In the genomic region with DNA sequence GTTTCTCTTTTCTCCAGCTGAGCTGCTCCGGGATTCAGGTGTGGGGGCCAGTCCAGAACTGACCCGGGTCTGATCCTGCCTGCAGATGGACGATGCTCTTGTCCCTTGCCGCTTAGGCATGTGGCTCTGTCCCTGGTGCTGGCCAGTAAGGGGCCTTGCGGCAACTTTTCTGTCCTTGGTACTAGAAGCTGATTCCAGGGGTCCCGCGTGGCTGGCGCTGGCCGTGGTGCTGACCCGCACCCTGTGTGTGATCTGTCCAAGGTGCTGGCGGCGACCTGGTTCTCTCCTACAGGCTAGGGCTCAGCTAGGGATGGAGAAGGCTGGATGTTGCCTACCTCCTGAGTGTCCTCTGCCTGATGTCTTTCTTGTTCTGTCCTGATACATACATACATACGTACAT, we compare ENCODE assay signal across 8 mouse cellular contexts. TPM values are rescaled to one million over a fixed set of nuclear protein-coding genes. Genes with fewer than 3 reads are reported as not detected.
DNase-seq lines count a peak whose midpoint lies in the region; ATAC-seq and TF ChIP-seq lines count a peak whose summit lies in the region.

No protein-coding gene starts in this region.

- TF ChIP-seq EP300 in heart, postnatal 0 days (IDR thresholded peaks at IDR 0.05; ENCODE audit: low read depth) = peak; percentile 25; the same call in 1 of the 2 replicates

- H3K4me3 ChIP-seq in hindbrain, postnatal 0 days (ENCODE audit: low read length) = no peak overlapping the region
- no peak overlapping the region for H3K4me3 ChIP-seq in hindbrain, embryonic 13.5 days
- no peak overlapping the region for H3K4me3 ChIP-seq in heart, postnatal 0 days (ENCODE audit: low read depth, low read length)

- H3K4me2 ChIP-seq in hindbrain, postnatal 0 days (ENCODE audit: low read depth, low read length) = no peak overlapping the region
- no peak overlapping the region for H3K4me2 ChIP-seq in hindbrain, embryonic 13.5 days
- H3K4me2 ChIP-seq in heart, postnatal 0 days (ENCODE audit: low read depth, low read length) = no peak overlapping the region

- ATAC-seq in hindbrain, postnatal 0 days = no peak
- no peak for ATAC-seq in hindbrain, embryonic 13.5 days (ENCODE audit: low FRiP score)
- peak; percentile 58 for ATAC-seq in heart, postnatal 0 days (ENCODE audit: insufficient read depth, low read depth)
- ATAC-seq in megakaryocyte progenitor cell, adult 5-6 weeks (replicated peaks; ENCODE audit: poor library complexity) = peak; percentile 73

- no peak overlapping the region for H3K9ac ChIP-seq in hindbrain, postnatal 0 days (replicated peaks; ENCODE audit: low read length)
- no peak overlapping the region for H3K9ac ChIP-seq in hindbrain, embryonic 13.5 days
- no peak overlapping the region for H3K9ac ChIP-seq in heart, postnatal 0 days (replicated peaks; ENCODE audit: low read depth, low read length)

- 36% methylated on average over 13 of the region's 13 CpGs for WGBS in hindbrain, postnatal 0 days
- WGBS in hindbrain, embryonic 13.5 days = 36% methylated on average over 13 of the region's 13 CpGs
- WGBS in heart, postnatal 0 days = 19% methylated on average over 13 of the region's 13 CpGs

- no peaks in the 10 kb centered on the region for H3K4me1 ChIP-seq in hindbrain, postnatal 0 days (ENCODE audit: insufficient read depth, low read length)
- no peaks in the 10 kb centered on the region for H3K4me1 ChIP-seq in hindbrain, embryonic 13.5 days (replicated peaks)
- H3K4me1 ChIP-seq in heart, postnatal 0 days (ENCODE audit: control insufficient read depth, insufficient read depth) = no peaks in the 10 kb centered on the region

- DNase-seq in hindbrain, postnatal 0 days (ENCODE audit: low spot score) = peak; percentile 30
- peak; percentile 85 for DNase-seq in ZHBTc4 (ENCODE audit: low read depth, low spot score)
- DNase-seq in heart, postnatal 0 days (ENCODE audit: low spot score) = peak; percentile 60
- DNase-seq in frontal cortex, postnatal 25 days (ENCODE audit: low spot score in 2 of 2) = no peak
- no peak for DNase-seq in frontal cortex, adult 2 months (ENCODE audit: extremely low spot score in 1 of 2, low spot score in 1 of 2)
- DNase-seq in urinary bladder, postnatal 10 days (ENCODE audit: low spot score) = no peak

- no peak overlapping the region for H3K27ac ChIP-seq in hindbrain, postnatal 0 days
- H3K27ac ChIP-seq in hindbrain, embryonic 13.5 days = no peak overlapping the region
- no peak overlapping the region for H3K27ac ChIP-seq in heart, postnatal 0 days (ENCODE audit: low read depth)

- H3K27me3 ChIP-seq in hindbrain, postnatal 0 days (ENCODE audit: insufficient read depth, low read length) = no peaks in the 10 kb centered on the region
- no peaks in the 10 kb centered on the region for H3K27me3 ChIP-seq in hindbrain, embryonic 13.5 days
- no peaks in the 10 kb centered on the region for H3K27me3 ChIP-seq in heart, postnatal 0 days (ENCODE audit: control insufficient read depth, insufficient read depth, low read length)

- no peak for TF ChIP-seq CTCF in hindbrain, postnatal 0 days (IDR thresholded peaks at IDR 0.05; ENCODE audit: low read depth)
- TF ChIP-seq CTCF in heart, postnatal 0 days (IDR thresholded peaks at IDR 0.05; ENCODE audit: low read depth) = no peak

- peaks cover 52% of the 10 kb centered on the region for H3K36me3 ChIP-seq in hindbrain, postnatal 0 days (ENCODE audit: insufficient read depth, low read length)
- peaks cover 84% of the 10 kb centered on the region for H3K36me3 ChIP-seq in hindbrain, embryonic 13.5 days
- peaks cover 45% of the 10 kb centered on the region for H3K36me3 ChIP-seq in heart, postnatal 0 days (replicated peaks; ENCODE audit: control insufficient read depth, insufficient read depth, low read length)

- H3K9me3 ChIP-seq in hindbrain, postnatal 0 days (ENCODE audit: low read length) = no peaks in the 10 kb centered on the region
- no peaks in the 10 kb centered on the region for H3K9me3 ChIP-seq in hindbrain, embryonic 13.5 days
- no peaks in the 10 kb centered on the region for H3K9me3 ChIP-seq in heart, postnatal 0 days (replicated peaks; ENCODE audit: control insufficient read depth, low read length)

RNA-seq across cellular contexts. Expression of a gene that starts 3.8 kb away (rescaled TPM):
- total RNA-seq in hindbrain, postnatal 0 days (2014; rRNA removed) = 0.04 and 1.5 TPM in 2 replicates
- 0.13 and 0.23 TPM in 2 replicates for polyA plus RNA-seq in hindbrain, postnatal 0 days (2015; fragmentation: Nextera tagmentation; extraction: Ambion mirVana)
- polyA plus RNA-seq in hindbrain, embryonic 13.5 days (2015; fragmentation: Nextera tagmentation; extraction: Ambion mirVana) = 0.47 and 0.57 TPM in 2 replicates
- total RNA-seq in heart, postnatal 0 days (2014; rRNA removed; ENCODE audit: low replicate concordance) = 0.11 and 0.19 TPM in 2 replicates
- polyA plus RNA-seq in heart, postnatal 0 days (2015; fragmentation: Nextera tagmentation; extraction: Ambion mirVana) = 0.04 and 0.05 TPM in 2 replicates
- 0.07 and 0.10 TPM in 2 replicates for total RNA-seq in megakaryocyte progenitor cell, adult 5-6 weeks (2015)
- 0.17 TPM in 2 replicates for total RNA-seq in megakaryocyte progenitor cell, adult 5-6 weeks (2017)
- polyA plus RNA-seq in frontal cortex, adult 2 months (2012; rRNA removed) = 0.36 and 0.38 TPM in 2 replicates

RNA-seq across cellular contexts. Expression of a gene that starts 9.9 kb away (rescaled TPM):
- total RNA-seq in hindbrain, postnatal 0 days (2014; rRNA removed) = 31.3 and 41.8 TPM in 2 replicates
- polyA plus RNA-seq in hindbrain, postnatal 0 days (2015; fragmentation: Nextera tagmentation; extraction: Ambion mirVana) = 26.8 and 27.9 TPM in 2 replicates
- 23.3 and 24.1 TPM in 2 replicates for polyA plus RNA-seq in hindbrain, embryonic 13.5 days (2015; fragmentation: Nextera tagmentation; extraction: Ambion mirVana)
- 9.8 and 11.8 TPM in 2 replicates for total RNA-seq in heart, postnatal 0 days (2014; rRNA removed; ENCODE audit: low replicate concordance)
- polyA plus RNA-seq in heart, postnatal 0 days (2015; fragmentation: Nextera tagmentation; extraction: Ambion mirVana) = 7.0 and 7.2 TPM in 2 replicates
- 7.6 and 7.8 TPM in 2 replicates for total RNA-seq in megakaryocyte progenitor cell, adult 5-6 weeks (2015)
- 8.8 and 9.2 TPM in 2 replicates for total RNA-seq in megakaryocyte progenitor cell, adult 5-6 weeks (2017)
- 19.6 and 22.3 TPM in 2 replicates for polyA plus RNA-seq in frontal cortex, adult 2 months (2012; rRNA removed)

RNA-seq across cellular contexts. Expression of a gene that starts 10.0 kb away (rescaled TPM):
- 51.3 and 52.1 TPM in 2 replicates for total RNA-seq in hindbrain, postnatal 0 days (2014; rRNA removed)
- polyA plus RNA-seq in hindbrain, postnatal 0 days (2015; fragmentation: Nextera tagmentation; extraction: Ambion mirVana) = 49.9 and 52.4 TPM in 2 replicates
- 74.8 and 79.2 TPM in 2 replicates for polyA plus RNA-seq in hindbrain, embryonic 13.5 days (2015; fragmentation: Nextera tagmentation; extraction: Ambion mirVana)
- 19.0 and 25.1 TPM in 2 replicates for total RNA-seq in heart, postnatal 0 days (2014; rRNA removed; ENCODE audit: low replicate concordance)
- 20.0 and 21.6 TPM in 2 replicates for polyA plus RNA-seq in heart, postnatal 0 days (2015; fragmentation: Nextera tagmentation; extraction: Ambion mirVana)
- 26.8 and 47.5 TPM in 2 replicates for total RNA-seq in megakaryocyte progenitor cell, adult 5-6 weeks (2015)
- 28.5 and 35.9 TPM in 2 replicates for total RNA-seq in megakaryocyte progenitor cell, adult 5-6 weeks (2017)
- 36.9 and 41.1 TPM in 2 replicates for polyA plus RNA-seq in frontal cortex, adult 2 months (2012; rRNA removed)

RNA-seq across cellular contexts. Expression of a gene that starts 12.1 kb away (rescaled TPM):
- 141 and 166 TPM in 2 replicates for total RNA-seq in hindbrain, postnatal 0 days (2014; rRNA removed)
- polyA plus RNA-seq in hindbrain, postnatal 0 days (2015; fragmentation: Nextera tagmentation; extraction: Ambion mirVana) = 16.0 and 16.4 TPM in 2 replicates
- polyA plus RNA-seq in hindbrain, embryonic 13.5 days (2015; fragmentation: Nextera tagmentation; extraction: Ambion mirVana) = 7.8 and 8.5 TPM in 2 replicates
- 49.5 and 76.4 TPM in 2 replicates for total RNA-seq in heart, postnatal 0 days (2014; rRNA removed; ENCODE audit: low replicate concordance)
- 2.8 and 2.9 TPM in 2 replicates for polyA plus RNA-seq in heart, postnatal 0 days (2015; fragmentation: Nextera tagmentation; extraction: Ambion mirVana)
- 9.6 and 9.9 TPM in 2 replicates for total RNA-seq in megakaryocyte progenitor cell, adult 5-6 weeks (2015)
- 12.8 and 13.0 TPM in 2 replicates for total RNA-seq in megakaryocyte progenitor cell, adult 5-6 weeks (2017)
- polyA plus RNA-seq in frontal cortex, adult 2 months (2012; rRNA removed) = 129 and 134 TPM in 2 replicates

RNA-seq across cellular contexts. Expression of a gene that starts 19.8 kb away (rescaled TPM):
- total RNA-seq in hindbrain, postnatal 0 days (2014; rRNA removed) = 45.8 and 58.9 TPM in 2 replicates
- polyA plus RNA-seq in hindbrain, postnatal 0 days (2015; fragmentation: Nextera tagmentation; extraction: Ambion mirVana) = 39.4 and 41.6 TPM in 2 replicates
- polyA plus RNA-seq in hindbrain, embryonic 13.5 days (2015; fragmentation: Nextera tagmentation; extraction: Ambion mirVana) = 30.8 and 34.4 TPM in 2 replicates
- total RNA-seq in heart, postnatal 0 days (2014; rRNA removed; ENCODE audit: low replicate concordance) = 99.5 and 113 TPM in 2 replicates
- polyA plus RNA-seq in heart, postnatal 0 days (2015; fragmentation: Nextera tagmentation; extraction: Ambion mirVana) = 57.8 and 62.6 TPM in 2 replicates
- not detected in 2 replicates for total RNA-seq in megakaryocyte progenitor cell, adult 5-6 weeks (2015)
- total RNA-seq in megakaryocyte progenitor cell, adult 5-6 weeks (2017) = not detected in 2 replicates
- 19.0 and 19.3 TPM in 2 replicates for polyA plus RNA-seq in frontal cortex, adult 2 months (2012; rRNA removed)

Comparison
In these comparisons a context has a peak if more than half of its experiments do, and no peak if none do; other contexts are left out.
1. ATAC-seq: peak in heart, postnatal 0 days (single experiment) and megakaryocyte progenitor cell, adult 5-6 weeks (single experiment); none in hindbrain, postnatal 0 days (single experiment) and hindbrain, embryonic 13.5 days (single experiment).
2. DNase-seq: peak in hindbrain, postnatal 0 days (single experiment), ZHBTc4 (single experiment) and heart, postnatal 0 days (single experiment); none in frontal cortex, postnatal 25 days (0 of 2), frontal cortex, adult 2 months (0 of 2) and urinary bladder, postnatal 10 days (single experiment).